Mouse (Mus musculus) lung, adult 18-20 months (tissue): ENCODE measurements at regions not wholly inside any gene's neighbourhood (a gene's known extent, or its start where the extent isn't known, plus 50 kb on each side); places are given as distances from the start of the nearest gene placed in this dataset.
"Not testable (repeated sequence)": the region's sequence is repeated elsewhere in the genome, so short reads cannot be mapped to it uniquely, and the experiment has no call there.

Experiments used
- DNase-seq, 2 experiments: peaks; one replicate each; pipeline ENCODE4 v3.0.0; 2022; ENCODE audit warnings: mixed read lengths in 2 of 2

DNA sequence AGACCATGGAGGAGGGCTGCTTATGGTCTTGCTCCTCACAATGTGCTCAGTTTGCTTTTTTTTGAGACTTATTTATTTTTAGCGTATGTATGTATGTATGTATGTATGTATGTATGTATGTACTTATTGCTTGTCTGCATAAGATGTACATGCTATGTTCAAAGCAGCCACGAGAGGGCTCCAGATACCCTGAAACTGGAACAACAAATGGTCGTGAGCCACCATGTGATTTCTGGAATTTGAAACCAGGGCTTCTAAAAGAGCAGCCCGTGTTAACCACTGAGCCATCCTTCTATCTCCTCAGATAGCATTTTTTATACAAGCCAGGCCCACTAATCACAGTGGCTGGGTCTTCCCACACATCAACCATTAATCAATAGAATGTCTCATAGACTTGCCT is 611.2 kb downstream of the 5730507C01Rik start:
- no peak for DNase-seq

DNA sequence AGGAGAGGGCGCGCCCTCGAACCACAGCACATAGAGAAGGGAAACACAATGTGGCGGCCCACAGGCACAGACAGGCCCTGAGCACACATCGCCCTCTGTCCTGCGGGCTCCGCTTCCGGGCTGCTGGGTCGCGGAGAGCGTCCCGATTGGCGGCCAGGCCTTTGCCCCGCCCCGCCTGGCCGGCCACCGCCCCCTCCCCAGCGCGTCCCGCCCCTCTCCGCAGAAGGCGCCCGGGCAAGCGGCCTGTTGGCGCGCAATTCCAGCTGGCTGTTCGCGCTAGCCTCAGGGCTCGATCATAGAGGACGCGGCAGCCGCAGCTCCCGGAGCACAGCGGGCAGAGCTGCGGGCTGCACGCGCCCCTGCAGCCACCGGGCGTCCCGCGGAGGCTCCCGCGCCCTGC is 661.3 kb downstream of the 5730507C01Rik start:
- DNase-seq, result no peak

DNA sequence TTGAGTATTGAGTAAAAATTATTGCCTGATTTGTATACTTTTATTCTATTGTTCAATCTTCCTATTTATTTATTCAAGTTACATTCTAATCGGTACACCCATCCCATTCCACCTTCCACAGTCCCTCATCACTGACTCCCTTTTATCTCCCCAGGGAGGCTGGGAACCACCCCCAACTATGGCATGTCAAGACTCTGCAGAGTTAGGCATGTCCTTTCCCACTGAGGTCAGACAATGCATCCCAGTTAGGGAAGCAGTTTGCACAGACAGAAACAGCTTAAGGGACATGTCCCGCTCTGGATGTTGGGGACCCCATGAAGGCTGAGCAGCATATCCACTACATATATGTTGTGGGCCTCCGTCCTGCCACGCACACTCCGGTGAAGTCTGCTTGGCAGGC is 678.1 kb downstream of the 5730507C01Rik start:
- DNase-seq, result no peak

DNA sequence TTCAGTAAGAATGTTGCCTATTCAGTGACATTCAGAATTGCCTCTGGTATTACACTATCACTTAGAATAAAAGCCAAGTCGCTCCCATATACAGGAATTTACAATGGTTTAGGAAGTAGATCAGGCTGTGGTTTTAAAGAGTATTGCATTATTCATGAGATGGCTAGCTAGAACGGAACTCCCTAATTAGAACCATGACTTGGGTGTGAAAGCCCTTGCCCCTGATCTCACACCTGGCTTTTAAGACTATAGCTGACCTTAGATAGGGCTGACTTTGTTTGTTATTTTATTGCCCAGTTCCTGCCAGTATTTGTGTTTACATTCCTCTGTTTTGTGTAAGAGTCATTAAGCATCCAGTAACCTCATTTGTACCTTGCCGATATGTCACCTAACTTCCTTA is 678.7 kb downstream of the 5730507C01Rik start:
- DNase-seq, result not testable (repeated sequence)

DNA sequence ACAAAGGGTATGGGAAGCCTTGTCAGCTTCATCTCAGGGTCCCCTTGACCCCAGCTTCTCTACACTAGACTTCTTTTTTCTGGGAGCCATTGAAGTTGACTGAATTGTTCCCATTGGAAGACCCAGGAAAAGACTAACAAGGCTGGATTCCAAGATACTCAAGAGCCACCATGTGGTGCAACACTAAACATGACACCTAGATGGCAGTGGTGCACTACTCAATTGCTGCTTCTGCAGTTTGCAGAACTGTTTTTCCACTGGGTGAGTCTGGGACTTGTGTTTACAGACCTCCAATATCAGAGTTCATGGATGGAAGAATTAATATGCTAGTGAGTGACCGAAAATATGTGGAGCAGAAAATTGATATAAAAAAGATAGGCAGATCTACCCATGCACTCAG is 709.7 kb downstream of the 5730507C01Rik start:
- DNase-seq, result not testable (repeated sequence)

DNA sequence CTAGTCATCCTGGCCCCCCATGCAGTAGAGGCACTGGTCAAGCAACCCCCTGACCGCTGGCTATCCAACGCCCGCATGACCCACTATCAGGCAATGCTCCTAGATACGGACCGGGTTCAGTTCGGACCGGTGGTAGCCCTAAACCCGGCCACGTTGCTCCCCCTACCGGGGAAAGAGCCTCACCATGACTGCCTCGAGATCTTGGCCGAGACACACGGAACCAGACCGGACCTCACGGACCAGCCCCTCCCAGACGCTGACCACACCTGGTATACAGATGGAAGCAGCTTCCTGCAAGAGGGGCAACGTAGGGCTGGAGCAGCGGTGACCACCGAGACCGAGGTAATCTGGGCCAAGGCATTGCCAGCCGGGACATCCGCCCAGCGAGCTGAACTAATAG is 707.6 kb upstream of the Gm21863 start:
- DNase-seq, result peak; percentile 40 to 42

DNA sequence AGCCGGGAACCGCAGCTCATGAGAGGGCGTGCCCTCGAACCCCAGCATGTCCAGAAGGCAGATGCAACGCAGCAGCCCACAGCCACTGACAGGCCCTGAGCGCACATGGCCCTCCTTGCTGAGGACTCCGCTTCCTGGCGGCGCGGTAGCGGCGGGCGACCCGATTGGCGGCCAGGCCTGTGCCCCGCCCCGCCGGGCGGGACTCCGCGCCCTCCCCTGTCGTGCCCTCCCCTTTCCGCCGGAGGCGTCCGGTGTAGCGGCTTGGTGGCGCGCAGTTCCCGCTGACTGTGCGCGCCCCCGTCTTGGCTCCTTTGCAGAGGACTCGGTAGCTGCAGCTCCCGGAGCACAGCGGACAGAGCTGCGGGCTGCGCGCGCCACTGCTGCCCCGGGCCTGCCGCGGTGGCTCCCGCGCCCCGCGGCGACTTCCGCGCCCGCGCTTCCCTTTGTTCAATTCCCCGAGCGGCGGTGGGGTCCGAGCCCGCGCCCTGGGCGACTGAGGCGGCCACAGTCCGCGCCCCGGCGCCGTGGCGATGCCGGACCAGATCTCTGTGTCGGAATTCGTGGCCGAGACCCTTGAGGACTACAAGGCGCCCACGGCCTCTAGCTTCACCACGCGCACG is 665.9 kb upstream of the Gm21863 start:
- peak; percentile 41 to 63 for DNase-seq

DNA sequence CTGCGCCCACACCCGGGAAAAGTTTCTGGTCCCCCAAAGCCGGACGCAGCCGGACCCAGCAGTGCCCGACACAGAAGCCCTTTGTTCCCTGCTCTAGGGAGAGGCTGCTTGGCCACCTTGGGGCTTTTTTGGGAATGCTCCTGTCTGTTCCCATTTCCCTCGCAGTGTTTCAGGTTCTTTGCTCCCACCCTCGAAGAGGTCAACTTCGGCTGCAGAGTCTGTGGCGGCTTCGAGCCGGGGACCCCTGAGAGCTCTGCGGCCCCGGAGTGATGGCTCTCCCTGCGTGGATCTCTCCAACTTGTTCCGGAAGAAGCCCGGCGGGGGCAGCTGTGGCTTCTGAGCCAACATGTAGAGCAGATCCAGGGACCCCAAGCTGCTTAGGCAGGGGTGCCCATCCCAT is 665.3 kb upstream of the Gm21863 start:
- not testable (repeated sequence) for DNase-seq

DNA sequence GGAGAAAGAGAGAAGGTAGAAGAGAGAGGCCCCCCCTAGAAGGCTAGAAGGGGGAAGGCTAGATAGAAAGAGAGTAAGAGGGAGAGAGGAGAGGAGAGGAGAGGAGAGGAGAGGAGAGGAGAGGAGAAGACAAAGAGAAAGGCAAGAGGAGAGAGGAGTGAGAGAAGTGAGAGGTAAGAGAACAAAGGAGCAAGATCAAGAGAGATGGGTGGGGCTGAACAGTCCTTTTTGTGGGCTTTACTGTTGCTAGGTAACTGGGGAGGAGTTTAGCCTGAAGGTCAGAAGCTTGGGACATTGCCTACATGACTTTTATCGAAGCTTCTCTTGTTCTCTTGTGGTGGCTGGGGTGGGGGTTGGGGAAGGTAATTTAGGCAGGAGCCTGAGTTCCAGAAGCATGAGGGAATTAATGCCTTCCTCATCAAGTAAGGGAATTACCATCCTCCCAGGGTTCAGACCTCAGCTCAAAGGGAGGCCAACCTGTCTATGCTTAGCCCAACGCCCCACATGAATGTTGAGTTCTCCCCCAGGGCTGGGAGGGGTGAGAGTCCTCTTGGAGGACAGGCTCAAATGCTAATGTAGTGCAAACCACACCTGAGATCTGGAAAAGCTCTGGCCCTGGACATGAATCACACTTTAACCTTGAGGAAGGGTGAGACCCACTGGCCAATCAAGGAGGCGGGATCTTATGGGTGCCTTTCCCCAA is 662.1 kb upstream of the Gm21863 start:
- not testable (repeated sequence) for DNase-seq
